10 mouse cellular contexts compared by ENCODE assay signal in genomic region chr9:30438505-30438904, GRCm38 (mm10). TPM values are rescaled to one million over a fixed set of nuclear protein-coding genes. Genes with fewer than 3 reads are reported as not detected.
DNase-seq lines count a peak whose midpoint lies in the region; ATAC-seq and TF ChIP-seq lines count a peak whose summit lies in the region.
"Had no signal": no experiment of that assay in that cellular context is flagged by ENCODE, and none has a peak within 500 bp of the region (broad histone marks: within the 10 kb centered on the region; RNA-seq: fewer than 3 reads in every experiment).

No protein-coding gene starts in this region.

- WGBS in heart, postnatal 0 days: 48% methylated on average over 3 of the region's 3 CpGs
- WGBS in heart, embryonic 12.5 days: 50% methylated on average over 3 of the region's 3 CpGs
- WGBS in embryonic facial prominence, embryonic 14.5 days: 54% methylated on average over 3 of the region's 3 CpGs
- WGBS in lung, embryonic 14.5 days: 60% methylated on average over 3 of the region's 3 CpGs

- H3K4me1 ChIP-seq in heart, postnatal 0 days (ENCODE audit: control insufficient read depth, insufficient read depth): no peaks in the 10 kb centered on the region
- H3K4me1 ChIP-seq in heart, embryonic 12.5 days (replicated peaks): no peaks in the 10 kb centered on the region
- no peaks in the 10 kb centered on the region for H3K4me1 ChIP-seq in embryonic facial prominence, embryonic 14.5 days (ENCODE audit: control insufficient read depth, insufficient read depth, low read length)
- no peaks in the 10 kb centered on the region for H3K4me1 ChIP-seq in lung, embryonic 14.5 days (ENCODE audit: insufficient read depth)
- H3K4me1 ChIP-seq: embryonic facial prominence, embryonic 15.5 days; lung, embryonic 15.5 days had no signal

- H3K4me2 ChIP-seq in heart, postnatal 0 days (ENCODE audit: low read depth, low read length): no peak overlapping the region
- no peak overlapping the region for H3K4me2 ChIP-seq in heart, embryonic 12.5 days
- no peak overlapping the region for H3K4me2 ChIP-seq in embryonic facial prominence, embryonic 14.5 days (ENCODE audit: low read depth, low read length)
- no peak overlapping the region for H3K4me2 ChIP-seq in lung, embryonic 14.5 days
- H3K4me2 ChIP-seq: embryonic facial prominence, embryonic 15.5 days; lung, embryonic 15.5 days had no signal

- TF ChIP-seq EP300 in heart, postnatal 0 days (IDR thresholded peaks at IDR 0.05; ENCODE audit: low read depth): no peak

- peak; percentile 55; the same call in 1 of the 2 replicates for ATAC-seq in heart, postnatal 0 days (ENCODE audit: insufficient read depth, low read depth)
- no peak for ATAC-seq in heart, embryonic 12.5 days (ENCODE audit: insufficient number of reproducible peaks, low FRiP score)
- peak; percentile 62 for ATAC-seq in CD4-positive, CD25-positive, alpha-beta regulatory T cell, adult 4 months
- no peak for ATAC-seq in embryonic facial prominence, embryonic 14.5 days (ENCODE audit: low read depth)
- ATAC-seq in lung, embryonic 14.5 days (ENCODE audit: insufficient read depth): no peak

- no peaks in the 10 kb centered on the region for H3K9me3 ChIP-seq in heart, postnatal 0 days (replicated peaks; ENCODE audit: control insufficient read depth, low read length)
- no peaks in the 10 kb centered on the region for H3K9me3 ChIP-seq in heart, embryonic 12.5 days (replicated peaks)
- H3K9me3 ChIP-seq in embryonic facial prominence, embryonic 14.5 days (ENCODE audit: control insufficient read depth, low read length): no peaks in the 10 kb centered on the region
- no peaks in the 10 kb centered on the region for H3K9me3 ChIP-seq in lung, embryonic 14.5 days (ENCODE audit: low read depth, low read length)
- H3K9me3 ChIP-seq: embryonic facial prominence, embryonic 15.5 days; lung, embryonic 15.5 days had no signal

- H3K36me3 ChIP-seq in heart, postnatal 0 days (replicated peaks; ENCODE audit: control insufficient read depth, insufficient read depth, low read length): peaks cover 85% of the 10 kb centered on the region
- peaks cover 71% of the 10 kb centered on the region for H3K36me3 ChIP-seq in heart, embryonic 12.5 days
- peaks cover 83% of the 10 kb centered on the region for H3K36me3 ChIP-seq in embryonic facial prominence, embryonic 14.5 days (ENCODE audit: control insufficient read depth, insufficient read depth, low read length)
- H3K36me3 ChIP-seq in lung, embryonic 14.5 days (ENCODE audit: insufficient read depth): peaks cover 79% of the 10 kb centered on the region

- H3K4me3 ChIP-seq in heart, postnatal 0 days (ENCODE audit: low read depth, low read length): no peak overlapping the region
- no peak overlapping the region for H3K4me3 ChIP-seq in heart, embryonic 12.5 days
- no peak overlapping the region for H3K4me3 ChIP-seq in embryonic facial prominence, embryonic 14.5 days (ENCODE audit: low read depth, low read length)
- H3K4me3 ChIP-seq in lung, embryonic 14.5 days (ENCODE audit: low read depth, low read length): no peak overlapping the region
- H3K4me3 ChIP-seq: embryonic facial prominence, embryonic 15.5 days; lung, embryonic 15.5 days had no signal

- H3K9ac ChIP-seq in heart, postnatal 0 days (replicated peaks; ENCODE audit: low read depth, low read length): no peak overlapping the region
- no peak overlapping the region for H3K9ac ChIP-seq in heart, embryonic 12.5 days
- H3K9ac ChIP-seq in embryonic facial prominence, embryonic 14.5 days (ENCODE audit: low read depth, low read length): no peak overlapping the region
- no peak overlapping the region for H3K9ac ChIP-seq in lung, embryonic 14.5 days
- H3K9ac ChIP-seq: embryonic facial prominence, embryonic 15.5 days; lung, embryonic 15.5 days had no signal

- peak; percentile 91 for TF ChIP-seq CTCF in heart, postnatal 0 days (IDR thresholded peaks at IDR 0.05; ENCODE audit: low read depth)
- peak; percentile 82 for TF ChIP-seq CTCF in lung, embryonic 14.5 days (IDR thresholded peaks at IDR 0.05; ENCODE audit: low read depth)

- no peak overlapping the region for H3K27ac ChIP-seq in heart, postnatal 0 days (ENCODE audit: low read depth)
- H3K27ac ChIP-seq in heart, embryonic 12.5 days (ENCODE audit: poor library complexity, severe bottlenecking): no peak overlapping the region
- no peak overlapping the region for H3K27ac ChIP-seq in embryonic facial prominence, embryonic 14.5 days (replicated peaks; ENCODE audit: low read depth, low read length)
- no peak overlapping the region for H3K27ac ChIP-seq in lung, embryonic 14.5 days (ENCODE audit: low read depth)
- H3K27ac ChIP-seq: embryonic facial prominence, embryonic 15.5 days; lung, embryonic 15.5 days had no signal

- no peaks in the 10 kb centered on the region for H3K27me3 ChIP-seq in heart, postnatal 0 days (ENCODE audit: control insufficient read depth, insufficient read depth, low read length)
- no peaks in the 10 kb centered on the region for H3K27me3 ChIP-seq in heart, embryonic 12.5 days (replicated peaks)
- H3K27me3 ChIP-seq in embryonic facial prominence, embryonic 14.5 days (replicated peaks; ENCODE audit: control insufficient read depth, insufficient read depth, low read length): no peaks in the 10 kb centered on the region
- H3K27me3 ChIP-seq in lung, embryonic 14.5 days (ENCODE audit: insufficient read depth, low read length): no peaks in the 10 kb centered on the region
- H3K27me3 ChIP-seq: embryonic facial prominence, embryonic 15.5 days; lung, embryonic 15.5 days had no signal

- DNase-seq in heart, postnatal 0 days (ENCODE audit: low spot score): peak; percentile 64
- DNase-seq in 3T3-L1 (ENCODE audit: low read depth, low spot score): peak; percentile 65
- DNase-seq in embryonic facial prominence, embryonic 14.5 days (ENCODE audit: low spot score): peak; percentile 47
- peak; percentile 70 for DNase-seq in lung, embryonic 14.5 days
- DNase-seq in thymus, postnatal 25 days: peak; percentile 16
- DNase-seq in cerebellum, postnatal 36 days: no peak

RNA-seq across cellular contexts. Expression of gene Snx19, which starts 11.6 kb away (rescaled TPM):
- 19.9 and 20.8 TPM in 2 replicates for total RNA-seq in heart, postnatal 0 days (2014; rRNA removed; ENCODE audit: low replicate concordance)
- 9.9 and 12.0 TPM in 2 replicates for polyA plus RNA-seq in heart, postnatal 0 days (2015; fragmentation: Nextera tagmentation; extraction: Ambion mirVana)
- 21.4 and 22.2 TPM in 2 replicates for polyA plus RNA-seq in heart, embryonic 12.5 days (2016; fragmentation: Nextera tagmentation; extraction: Ambion mirVana)
- polyA plus RNA-seq in CD4-positive, CD25-positive, alpha-beta regulatory T cell, adult 4 months (2017; shearing (Covaris generic)): 10 to 100 TPM; 11.3 to 15.6 TPM
- 21.0 and 22.4 TPM in 2 replicates for polyA plus RNA-seq in embryonic facial prominence, embryonic 14.5 days (2014; fragmentation: Nextera tagmentation; extraction: Ambion mirVana)
- 21.1 and 23.0 TPM in 2 replicates for polyA plus RNA-seq in lung, embryonic 14.5 days (2014; fragmentation: Nextera tagmentation; extraction: Ambion mirVana)

Comparison
In these comparisons a context has a peak if more than half of its experiments do, and no peak if none do; other contexts are left out.
1. ATAC-seq: peak in heart, postnatal 0 days (single experiment) and CD4-positive, CD25-positive, alpha-beta regulatory T cell, adult 4 months (single experiment); none in heart, embryonic 12.5 days (single experiment), embryonic facial prominence, embryonic 14.5 days (single experiment) and lung, embryonic 14.5 days (single experiment).
2. DNase-seq: peak in heart, postnatal 0 days (single experiment), 3T3-L1 (single experiment), embryonic facial prominence, embryonic 14.5 days (single experiment), lung, embryonic 14.5 days (single experiment) and thymus, postnatal 25 days (single experiment); none in cerebellum, postnatal 36 days (0 of 2).